Mouse (Mus musculus): ENCODE results near the gene Tnik.

DNA sequence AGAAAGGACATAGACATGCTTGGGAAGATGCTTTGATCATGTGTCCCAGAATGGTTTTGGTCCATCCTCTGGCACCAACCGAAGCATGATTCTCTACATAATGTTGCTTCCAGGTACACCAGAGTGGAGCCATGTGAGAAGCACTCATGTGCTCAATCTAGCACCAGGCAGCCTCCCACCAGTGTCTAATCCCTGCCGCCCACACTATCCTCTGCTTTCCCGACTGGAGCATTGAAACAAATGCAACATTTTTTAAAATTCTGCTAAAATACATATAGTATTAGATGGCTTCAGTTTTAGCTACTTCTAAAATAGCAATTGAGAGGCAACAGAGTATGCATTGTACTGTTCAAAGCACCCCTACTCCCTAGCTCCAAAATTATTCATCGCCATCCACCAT lies 264.2 kb downstream of the Tnik start:
- no peak for TF ChIP-seq CTCF (conservative IDR thresholded peaks at IDR 0.05; ENCODE audit: low read length)
- no peak for TF ChIP-seq POU5F1 (IDR thresholded peaks at IDR 0.05; ENCODE audit: borderline replicate concordance, low read length)

Measured in E14TG2a.4 (cell line).